Mouse (Mus musculus): Measurements from ENCODE around the gene Kcnk12. TPM values are rescaled to one million over a fixed set of nuclear protein-coding genes. Genes with fewer than 3 reads are reported as not detected.

Kcnk12 gene
- polyA plus RNA-seq, 1 experiment from 2014 or later: 0.39 TPM

DNA sequence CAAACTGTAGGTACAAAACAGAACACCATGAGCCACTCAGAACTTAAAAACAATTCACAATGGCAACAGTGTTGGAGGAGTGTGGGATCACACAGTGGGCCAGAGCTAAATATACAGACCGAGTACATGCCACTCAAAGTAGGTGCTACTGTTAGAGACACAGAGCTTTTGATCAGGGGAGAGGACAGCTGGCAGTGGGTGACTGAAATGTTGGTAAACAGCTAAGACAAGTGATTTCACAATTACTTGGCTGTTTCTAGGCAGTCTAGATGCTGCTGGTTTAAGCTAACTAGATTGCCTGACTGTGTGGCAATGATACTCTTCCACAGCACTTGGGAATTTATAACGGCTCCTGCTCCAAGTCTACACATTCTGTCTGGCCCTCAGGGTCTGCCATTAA lies 17.6 kb downstream of the Kcnk12 start:
- Histone ChIP-seq H3K4me2 (replicated peaks; ENCODE audit: low read depth, low read length) (no peak overlapping the region), H3K27ac (ENCODE audit: low read depth, low read length) (no peak overlapping the region), H3K9ac (ENCODE audit: low read depth, low read length) (no peak overlapping the region), H3K9me3 (ENCODE audit: control insufficient read depth, low read length) (no peaks in the 10 kb centered on the region), H3K4me3 (ENCODE audit: low read depth, low read length) (no peak overlapping the region), H3K4me1 (replicated peaks; ENCODE audit: control insufficient read depth, insufficient read depth, low read length) (no peaks in the 10 kb centered on the region; the same call in 1 of the 2 replicates), H3K36me3 (ENCODE audit: control insufficient read depth, insufficient read depth, low read length) (no peaks in the 10 kb centered on the region), H3K27me3 (ENCODE audit: control insufficient read depth, insufficient read depth, low read length) (no peaks in the 10 kb centered on the region)
- 66% methylated on average over 2 of the region's 2 CpGs for WGBS
- no peak for ATAC-seq (ENCODE audit: low FRiP score)
- no peak for DNase-seq (ENCODE audit: low spot score)

DNA sequence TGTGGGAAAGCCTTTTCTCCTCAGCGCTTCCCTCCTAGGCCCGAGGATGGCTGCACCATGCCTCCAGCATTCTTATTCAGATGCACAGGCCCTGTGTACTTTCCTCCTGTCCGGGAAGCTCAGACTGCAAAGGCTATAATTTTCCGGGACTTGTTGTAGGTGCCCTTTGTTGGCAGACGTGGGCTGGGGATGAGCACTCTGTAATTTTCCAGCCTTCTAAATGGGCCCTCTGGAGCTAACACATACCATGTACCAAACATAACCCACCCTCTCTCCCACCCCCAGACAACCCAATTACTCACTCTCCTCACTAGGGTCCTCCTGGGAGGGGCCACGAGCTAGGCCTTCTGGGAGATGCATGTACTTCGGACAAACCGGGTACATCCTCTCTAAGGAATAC lies 22.8 kb downstream of the Kcnk12 start:
- DNase-seq (ENCODE audit: low spot score): no peak
- Histone ChIP-seq H3K9me3 (ENCODE audit: control insufficient read depth, low read length) (no peaks in the 10 kb centered on the region), H3K27ac (ENCODE audit: low read depth, low read length) (no peak overlapping the region), H3K36me3 (ENCODE audit: control insufficient read depth, insufficient read depth, low read length) (no peaks in the 10 kb centered on the region), H3K27me3 (ENCODE audit: control insufficient read depth, insufficient read depth, low read length) (no peaks in the 10 kb centered on the region), H3K4me3 (ENCODE audit: low read depth, low read length) (no peak overlapping the region), H3K4me1 (replicated peaks; ENCODE audit: control insufficient read depth, insufficient read depth, low read length) (no peaks in the 10 kb centered on the region; the same call in 1 of the 2 replicates), H3K9ac (ENCODE audit: low read depth, low read length) (no peak overlapping the region), H3K4me2 (replicated peaks; ENCODE audit: low read depth, low read length) (no peak overlapping the region)
- 86% methylated on average over 8 of the region's 8 CpGs for WGBS
- no peak for ATAC-seq (ENCODE audit: low FRiP score)

DNA sequence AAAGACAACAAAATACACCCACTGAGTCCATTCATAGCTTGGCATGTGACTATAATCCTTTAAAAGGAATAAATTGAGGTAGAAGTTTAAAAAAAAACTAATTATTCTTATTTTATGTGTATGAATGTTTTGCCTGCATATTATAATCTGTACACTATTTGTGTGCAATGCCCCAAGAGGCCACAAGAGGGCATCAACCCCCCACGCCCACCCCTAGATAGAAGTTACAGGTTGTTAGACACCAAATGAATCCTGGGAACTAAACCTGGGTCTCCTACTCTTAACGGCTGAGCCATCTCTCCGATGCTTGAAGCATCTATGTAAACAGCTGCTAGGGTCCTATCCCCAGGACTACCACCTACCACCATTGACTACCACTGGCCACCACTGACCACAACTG lies 24.6 kb downstream of the Kcnk12 start:
- H3K9me3 ChIP-seq (ENCODE audit: control insufficient read depth, low read length): no peaks in the 10 kb centered on the region
- no peaks in the 10 kb centered on the region; the same call in 1 of the 2 replicates for H3K4me1 ChIP-seq (replicated peaks; ENCODE audit: control insufficient read depth, insufficient read depth, low read length)
- no peak overlapping the region for H3K9ac ChIP-seq (ENCODE audit: low read depth, low read length)
- H3K4me3 ChIP-seq (ENCODE audit: low read depth, low read length): no peak overlapping the region
- no peaks in the 10 kb centered on the region for H3K36me3 ChIP-seq (ENCODE audit: control insufficient read depth, insufficient read depth, low read length)
- H3K27ac ChIP-seq (ENCODE audit: low read depth, low read length): no peak overlapping the region
- ATAC-seq (ENCODE audit: low FRiP score): no peak
- H3K27me3 ChIP-seq (ENCODE audit: control insufficient read depth, insufficient read depth, low read length): no peaks in the 10 kb centered on the region
- 78% methylated on average over 3 of the region's 3 CpGs for WGBS
- DNase-seq (ENCODE audit: low spot score): peak; percentile 21
- H3K4me2 ChIP-seq (replicated peaks; ENCODE audit: low read depth, low read length): no peak overlapping the region

DNA sequence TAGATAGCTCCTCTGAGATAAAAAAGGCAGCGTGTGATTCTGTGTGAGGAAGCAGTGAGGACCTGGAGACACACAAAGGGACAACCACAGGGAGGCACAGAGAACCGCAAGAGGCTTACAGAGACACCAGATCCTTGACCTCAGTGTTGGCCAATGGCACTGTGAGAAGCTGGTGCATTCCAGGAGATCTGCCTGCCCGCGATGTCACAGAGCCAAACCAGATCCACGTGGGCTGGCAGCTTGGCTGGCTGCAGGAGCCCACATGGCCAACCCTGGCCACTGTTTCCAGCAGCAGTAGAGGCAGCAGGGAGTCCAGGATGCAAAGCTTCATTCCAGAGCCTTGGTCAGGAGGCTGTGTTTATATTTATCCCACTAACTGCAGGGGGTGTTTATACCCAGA lies 27.0 kb downstream of the Kcnk12 start:
- 50% methylated on average over 5 of the region's 5 CpGs for WGBS
- ATAC-seq (ENCODE audit: low FRiP score): no peak
- no peak for DNase-seq (ENCODE audit: low spot score)

DNA sequence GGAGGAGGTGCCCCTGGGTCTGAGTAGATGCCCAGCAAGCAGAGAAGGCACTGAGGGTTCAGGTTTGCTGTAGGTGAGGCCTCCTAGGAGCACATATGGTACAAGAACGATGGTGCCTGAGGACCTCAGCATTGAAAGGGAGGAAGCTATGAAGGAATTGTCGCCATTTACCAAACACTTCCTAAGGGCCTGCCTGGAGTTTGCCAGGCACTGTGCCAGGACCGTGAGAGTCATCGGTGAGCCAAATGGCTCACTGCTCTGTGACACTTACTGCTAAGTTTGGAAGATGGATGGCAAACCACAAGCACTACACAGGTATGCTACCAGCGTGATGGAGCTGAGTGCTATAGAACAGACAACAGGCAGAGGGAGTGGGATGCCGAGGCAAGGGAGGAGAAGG lies 30.9 kb downstream of the Kcnk12 start:
- no peak for DNase-seq (ENCODE audit: low spot score)
- H3K4me3 ChIP-seq (ENCODE audit: low read depth, low read length): no peak overlapping the region
- H3K36me3 ChIP-seq (ENCODE audit: control insufficient read depth, insufficient read depth, low read length): no peaks in the 10 kb centered on the region
- H3K27ac ChIP-seq (ENCODE audit: low read depth, low read length): no peak overlapping the region
- no peaks in the 10 kb centered on the region for H3K9me3 ChIP-seq (ENCODE audit: control insufficient read depth, low read length)
- ATAC-seq (ENCODE audit: low FRiP score): no peak
- WGBS: 93% methylated on average over 6 of the region's 6 CpGs
- no peaks in the 10 kb centered on the region for H3K27me3 ChIP-seq (ENCODE audit: control insufficient read depth, insufficient read depth, low read length)
- no peaks in the 10 kb centered on the region for H3K4me1 ChIP-seq (replicated peaks; ENCODE audit: control insufficient read depth, insufficient read depth, low read length)
- H3K4me2 ChIP-seq (replicated peaks; ENCODE audit: low read depth, low read length): no peak overlapping the region
- H3K9ac ChIP-seq (ENCODE audit: low read depth, low read length): no peak overlapping the region

More for the DNA sequence above, 27.0 kb downstream of the Kcnk12 start:
- no peak overlapping the region for H3K27ac ChIP-seq (ENCODE audit: low read depth, low read length)
- H3K4me2 ChIP-seq (replicated peaks; ENCODE audit: low read depth, low read length): no peak overlapping the region
- no peak overlapping the region for H3K9ac ChIP-seq (ENCODE audit: low read depth, low read length)
- H3K4me1 ChIP-seq (replicated peaks; ENCODE audit: control insufficient read depth, insufficient read depth, low read length): no peaks in the 10 kb centered on the region
- H3K36me3 ChIP-seq (ENCODE audit: control insufficient read depth, insufficient read depth, low read length): no peaks in the 10 kb centered on the region
- H3K9me3 ChIP-seq (ENCODE audit: control insufficient read depth, low read length): no peaks in the 10 kb centered on the region
- H3K27me3 ChIP-seq (ENCODE audit: control insufficient read depth, insufficient read depth, low read length): no peaks in the 10 kb centered on the region
- H3K4me3 ChIP-seq (ENCODE audit: low read depth, low read length): no peak overlapping the region

DNA sequence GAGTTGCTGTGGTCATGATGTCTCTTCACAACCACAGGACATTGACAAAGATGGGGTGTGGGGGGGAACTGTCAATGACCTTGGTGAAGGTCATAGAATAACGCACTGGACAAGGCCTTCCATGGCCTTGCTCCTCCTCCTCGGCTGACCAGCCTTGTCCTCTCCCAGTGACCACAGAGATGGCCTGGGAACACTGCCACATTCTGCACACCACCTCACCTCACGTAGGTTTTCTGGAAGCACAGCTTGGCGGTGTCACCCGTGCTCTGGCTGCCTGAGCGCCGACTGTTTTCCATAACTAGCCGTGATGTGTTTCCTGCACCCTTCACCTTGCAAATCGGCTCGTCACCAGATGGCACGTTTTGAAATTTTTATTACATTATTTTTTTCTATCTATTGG lies 32.8 kb downstream of the Kcnk12 start:
- 92% methylated on average over 11 of the region's 11 CpGs for WGBS
- Histone ChIP-seq H3K27ac (ENCODE audit: low read depth, low read length) (no peak overlapping the region), H3K36me3 (ENCODE audit: control insufficient read depth, insufficient read depth, low read length) (no peaks in the 10 kb centered on the region), H3K4me2 (replicated peaks; ENCODE audit: low read depth, low read length) (no peak overlapping the region), H3K27me3 (ENCODE audit: control insufficient read depth, insufficient read depth, low read length) (no peaks in the 10 kb centered on the region), H3K9me3 (ENCODE audit: control insufficient read depth, low read length) (no peaks in the 10 kb centered on the region), H3K4me1 (replicated peaks; ENCODE audit: control insufficient read depth, insufficient read depth, low read length) (no peaks in the 10 kb centered on the region), H3K9ac (ENCODE audit: low read depth, low read length) (no peak overlapping the region), H3K4me3 (ENCODE audit: low read depth, low read length) (no peak overlapping the region)
- DNase-seq (ENCODE audit: low spot score) (no peak), ATAC-seq (ENCODE audit: low FRiP score) (no peak)

DNA sequence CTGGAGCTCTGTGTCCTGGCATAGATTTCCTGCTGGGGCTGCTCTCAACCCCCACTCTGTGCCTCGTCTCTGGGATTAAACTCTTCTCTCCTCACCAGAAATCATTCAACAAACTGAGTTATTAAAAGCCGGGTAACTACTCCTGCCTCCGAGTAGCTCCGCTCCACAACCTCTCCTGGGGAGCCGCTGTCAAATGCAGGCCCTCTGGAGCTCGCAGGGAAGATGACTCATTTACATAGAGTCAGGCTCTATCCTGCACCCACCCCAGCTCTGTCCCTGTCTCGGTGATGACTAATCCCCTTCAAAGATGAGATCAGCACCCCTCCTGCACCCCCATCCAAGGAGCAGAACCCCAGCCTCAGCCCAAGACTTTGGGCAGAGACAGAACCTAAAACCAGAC lies 34.6 kb downstream of the Kcnk12 start:
- 43% methylated on average over 7 of the region's 7 CpGs for WGBS
- H3K4me2 ChIP-seq (replicated peaks; ENCODE audit: low read depth, low read length): no peak overlapping the region
- no peaks in the 10 kb centered on the region for H3K27me3 ChIP-seq (ENCODE audit: control insufficient read depth, insufficient read depth, low read length)
- ATAC-seq (ENCODE audit: low FRiP score): no peak
- H3K9me3 ChIP-seq (ENCODE audit: control insufficient read depth, low read length): no peaks in the 10 kb centered on the region
- no peak overlapping the region for H3K4me3 ChIP-seq (ENCODE audit: low read depth, low read length)
- H3K36me3 ChIP-seq (ENCODE audit: control insufficient read depth, insufficient read depth, low read length): no peaks in the 10 kb centered on the region
- no peak overlapping the region for H3K9ac ChIP-seq (ENCODE audit: low read depth, low read length)
- no peak for DNase-seq (ENCODE audit: low spot score)
- H3K4me1 ChIP-seq (replicated peaks; ENCODE audit: control insufficient read depth, insufficient read depth, low read length): no peaks in the 10 kb centered on the region
- no peak overlapping the region for H3K27ac ChIP-seq (ENCODE audit: low read depth, low read length)

DNA sequence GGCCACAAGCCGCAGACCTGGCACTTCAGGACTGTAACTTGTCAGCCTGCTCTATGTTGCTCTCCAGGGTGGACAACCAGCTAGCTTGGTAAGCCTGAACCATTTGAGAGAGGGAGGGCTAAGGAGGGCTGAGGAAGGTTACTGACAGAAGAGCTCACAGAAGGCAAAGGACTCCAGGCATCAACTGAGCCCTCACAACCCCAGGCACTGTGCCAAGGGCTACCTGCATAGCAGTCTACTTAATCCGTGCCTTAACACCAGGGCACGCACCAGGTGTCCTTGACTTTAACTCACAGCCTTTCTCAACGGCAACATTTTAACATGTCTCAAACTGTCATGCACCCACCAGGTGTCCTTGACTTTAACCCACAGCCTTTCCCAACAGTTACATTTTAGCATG lies 37.5 kb downstream of the Kcnk12 start:
- no peak for ATAC-seq (ENCODE audit: low FRiP score)
- Histone ChIP-seq H3K9ac (ENCODE audit: low read depth, low read length) (no peak overlapping the region), H3K27ac (ENCODE audit: low read depth, low read length) (no peak overlapping the region), H3K9me3 (ENCODE audit: control insufficient read depth, low read length) (no peaks in the 10 kb centered on the region), H3K27me3 (ENCODE audit: control insufficient read depth, insufficient read depth, low read length) (no peaks in the 10 kb centered on the region), H3K4me3 (ENCODE audit: low read depth, low read length) (no peak overlapping the region), H3K36me3 (ENCODE audit: control insufficient read depth, insufficient read depth, low read length) (no peaks in the 10 kb centered on the region), H3K4me1 (replicated peaks; ENCODE audit: control insufficient read depth, insufficient read depth, low read length) (no peaks in the 10 kb centered on the region), H3K4me2 (replicated peaks; ENCODE audit: low read depth, low read length) (no peak overlapping the region)
- WGBS: 88% methylated on average over 4 of the region's 4 CpGs
- DNase-seq (ENCODE audit: low spot score): no peak

DNA sequence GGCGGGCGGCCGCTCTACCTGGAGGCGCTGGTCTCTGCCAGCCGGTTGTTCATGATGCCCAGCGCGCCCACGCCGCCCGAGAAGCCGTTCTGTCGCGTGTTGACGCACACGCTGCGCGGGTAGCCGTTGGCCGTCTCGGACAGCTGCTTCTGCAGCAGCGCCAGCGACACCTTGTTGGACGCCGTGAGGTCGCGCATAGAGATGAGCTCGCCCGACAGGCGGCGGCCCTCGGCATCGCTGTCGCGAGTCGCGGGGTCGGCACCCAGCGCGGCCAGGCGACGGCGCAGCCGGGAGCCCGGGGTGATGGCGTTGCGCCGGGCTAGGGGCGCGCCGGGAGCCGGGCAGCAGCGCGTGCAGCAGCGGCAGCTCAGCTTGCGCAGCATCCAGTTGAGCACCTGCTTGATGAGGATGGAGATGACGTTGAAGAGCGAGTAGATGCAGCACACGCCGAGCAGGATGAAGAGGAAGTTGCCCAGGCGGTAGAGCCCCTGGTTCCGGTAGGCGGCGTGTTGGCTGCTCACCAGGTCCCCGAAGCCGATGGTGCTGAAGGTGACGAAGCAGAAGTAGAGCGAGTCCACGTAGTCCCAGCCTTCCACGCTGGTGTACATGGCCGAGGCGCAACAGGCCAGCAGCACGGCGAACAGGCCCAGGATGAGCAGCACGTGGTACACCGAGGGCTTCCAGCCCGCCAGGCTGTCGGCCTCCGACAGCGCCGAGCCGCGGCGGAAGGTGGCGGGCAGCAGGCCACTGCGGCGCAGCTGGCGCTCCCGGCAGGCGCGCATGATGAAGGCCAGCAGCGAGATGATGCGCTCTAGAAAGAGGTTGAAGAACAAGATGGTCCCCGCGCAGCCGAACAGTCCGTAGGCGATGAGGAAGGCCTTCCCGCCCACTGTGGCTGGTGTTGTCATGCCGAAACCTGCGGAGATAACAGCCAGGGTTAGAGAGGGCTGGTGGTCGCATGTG lies 51.6 kb downstream of the Kcnk12 start:
- peak; percentile 71 for DNase-seq (ENCODE audit: low spot score)
- peak; percentile 87 for ATAC-seq (ENCODE audit: low FRiP score)
- no peaks in the 10 kb centered on the region for H3K36me3 ChIP-seq (ENCODE audit: control insufficient read depth, insufficient read depth, low read length)
- 3% methylated on average over 101 of the region's 101 CpGs for WGBS
- peaks cover 23% of the 10 kb centered on the region for H3K27me3 ChIP-seq (ENCODE audit: control insufficient read depth, insufficient read depth, low read length)
- peaks cover 2% of the 10 kb centered on the region; the same call in 1 of the 2 replicates for H3K4me1 ChIP-seq (replicated peaks; ENCODE audit: control insufficient read depth, insufficient read depth, low read length)
- H3K9ac ChIP-seq (ENCODE audit: low read depth, low read length): peak overlapping the region; percentile 52
- no peak overlapping the region for H3K27ac ChIP-seq (ENCODE audit: low read depth, low read length)
- H3K9me3 ChIP-seq (ENCODE audit: control insufficient read depth, low read length): no peaks in the 10 kb centered on the region
- peak overlapping the region; percentile 96 for H3K4me2 ChIP-seq (replicated peaks; ENCODE audit: low read depth, low read length)
- H3K4me3 ChIP-seq (ENCODE audit: low read depth, low read length): peak overlapping the region; percentile 49

All from hindbrain, embryonic 11.5 days (tissue).